Mouse (Mus musculus) megakaryocyte, adult 5-6 weeks (primary cell): ENCODE measurements at regions not wholly inside any gene's neighbourhood (a gene's known extent, or its start where the extent isn't known, plus 50 kb on each side); places are given as distances from the start of the nearest gene placed in this dataset.

Experiments
- ATAC-seq: 2 replicates; pipeline ENCODE4 v1.8.0; 2016; ENCODE audit warnings: mild to moderate bottlenecking, inconsistent platforms; ENCODE audit not compliant: poor library complexity, severe bottlenecking

DNA sequence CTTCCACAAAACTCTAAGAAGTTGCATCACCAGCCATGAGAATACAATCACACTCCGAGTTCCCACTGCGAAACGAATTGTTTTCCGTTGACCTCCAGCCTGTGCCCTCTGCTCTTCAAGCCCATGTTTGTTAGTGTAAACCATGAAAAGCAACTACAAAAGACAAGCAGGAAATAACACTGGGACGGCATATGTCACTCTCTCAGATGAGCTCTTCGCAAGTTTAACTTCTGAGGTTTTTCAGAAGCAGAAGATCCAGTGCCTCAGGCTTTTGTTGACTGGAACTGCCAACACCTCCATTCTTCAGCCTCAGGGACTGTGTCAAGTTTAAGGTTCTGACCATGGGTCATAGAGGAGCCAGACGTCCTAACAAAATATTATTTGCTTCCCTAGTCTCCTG lies 50.2 kb upstream of the Lmcd1 start:
- ATAC-seq: no peak
